Mouse (Mus musculus): ENCODE data around the gene Gm5868. TPM values are rescaled to one million over a fixed set of nuclear protein-coding genes. Genes with fewer than 3 reads are reported as not detected.
"Not testable (repeated sequence)": the region's sequence is repeated elsewhere in the genome, so short reads cannot be mapped to it uniquely, and the experiment has no call there.

The Gm5868 gene
- 0.29 and 0.42 TPM in 2 replicates for polyA plus RNA-seq (2015; fragmentation: Nextera tagmentation; extraction: Ambion mirVana)

DNA sequence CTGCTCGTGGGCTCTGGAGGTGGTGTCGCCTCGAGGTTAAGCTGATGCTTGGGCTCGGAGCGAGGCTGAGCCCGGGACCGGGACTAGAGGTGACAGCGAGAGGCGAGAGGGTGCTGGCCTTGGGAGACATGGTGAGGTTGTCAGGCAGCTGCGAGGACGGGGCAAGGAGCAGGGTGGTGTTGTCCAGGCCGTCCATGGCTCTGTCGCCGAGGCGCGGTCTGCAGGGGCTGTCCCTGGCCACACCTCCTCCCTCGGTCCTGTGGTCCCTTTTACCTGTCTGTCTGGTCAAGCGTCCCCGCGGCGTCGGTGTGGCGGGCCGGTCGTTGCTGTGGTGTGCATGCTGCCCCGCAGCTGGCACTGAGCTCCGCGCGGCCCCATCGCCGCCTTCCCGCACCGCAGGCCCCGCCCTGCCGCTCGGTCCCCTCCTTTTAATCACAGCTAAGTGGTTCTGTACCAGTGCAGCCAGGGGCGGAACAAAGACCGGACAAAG lies at the start of gene Gm5868:
Gene Gm5868 (minus strand): TSS at position 360 of the 490 bp plus-strand sequence.
- Histone ChIP-seq H3K4me2 (ENCODE audit: low read depth, low read length) (peak within 1 kb of the TSS; percentile 77), H3K9me3 (ENCODE audit: control insufficient read depth, low read length) (no peaks in the 10 kb centered on the region), H3K36me3 (ENCODE audit: control insufficient read depth, insufficient read depth, low read length) (no peaks in the 10 kb centered on the region), H3K27ac (ENCODE audit: low read length) (no peak within 1 kb of the TSS), H3K4me3 (ENCODE audit: low read length) (peak within 1 kb of the TSS; percentile 46), H3K4me1 (ENCODE audit: control insufficient read depth, insufficient read depth, low read length) (peaks cover 5% of the 10 kb centered on the region; the same call in 1 of the 2 replicates), H3K9ac (ENCODE audit: low read depth, low read length) (peak within 1 kb of the TSS; percentile 45), H3K27me3 (replicated peaks; ENCODE audit: control insufficient read depth, insufficient read depth, low read length) (peaks cover 6% of the 10 kb centered on the region; the same call in 1 of the 2 replicates)
- peak; percentile 69; the same call in 1 of the 2 replicates for ATAC-seq
- WGBS = 1% methylated on average over 38 of the region's 38 CpGs

DNA sequence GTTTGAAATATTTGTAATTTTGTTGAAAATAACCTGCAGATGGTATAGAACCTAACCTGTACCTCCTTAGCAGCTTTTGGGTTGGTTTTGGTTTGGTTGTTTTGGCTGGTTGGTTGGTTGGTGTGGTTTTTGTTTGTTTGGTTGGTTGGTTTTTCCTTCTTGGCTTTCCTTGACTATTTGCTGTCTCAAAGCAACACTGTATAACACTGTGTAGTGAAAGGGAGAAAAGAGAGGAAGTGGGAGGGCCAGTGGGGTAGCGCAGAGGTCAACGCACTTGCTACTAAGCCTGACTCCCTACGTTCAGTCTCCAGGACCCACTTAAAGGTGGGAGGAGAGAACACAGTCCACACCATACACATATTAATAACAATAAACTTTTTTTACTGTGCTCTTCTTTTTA lies 49.2 kb upstream of the Gm5868 start:
- Histone ChIP-seq H3K36me3 (ENCODE audit: control insufficient read depth, insufficient read depth, low read length) (no peaks in the 10 kb centered on the region), H3K27me3 (replicated peaks; ENCODE audit: control insufficient read depth, insufficient read depth, low read length) (no peaks in the 10 kb centered on the region), H3K27ac (ENCODE audit: low read length) (no peak overlapping the region), H3K4me3 (ENCODE audit: low read length) (no peak overlapping the region), H3K9ac (ENCODE audit: low read depth, low read length) (no peak overlapping the region), H3K9me3 (ENCODE audit: control insufficient read depth, low read length) (no peaks in the 10 kb centered on the region), H3K4me2 (ENCODE audit: low read depth, low read length) (no peak overlapping the region), H3K4me1 (ENCODE audit: control insufficient read depth, insufficient read depth, low read length) (no peaks in the 10 kb centered on the region)
- 85% methylated on average over 3 of the region's 3 CpGs for WGBS
- no peak for ATAC-seq

DNA sequence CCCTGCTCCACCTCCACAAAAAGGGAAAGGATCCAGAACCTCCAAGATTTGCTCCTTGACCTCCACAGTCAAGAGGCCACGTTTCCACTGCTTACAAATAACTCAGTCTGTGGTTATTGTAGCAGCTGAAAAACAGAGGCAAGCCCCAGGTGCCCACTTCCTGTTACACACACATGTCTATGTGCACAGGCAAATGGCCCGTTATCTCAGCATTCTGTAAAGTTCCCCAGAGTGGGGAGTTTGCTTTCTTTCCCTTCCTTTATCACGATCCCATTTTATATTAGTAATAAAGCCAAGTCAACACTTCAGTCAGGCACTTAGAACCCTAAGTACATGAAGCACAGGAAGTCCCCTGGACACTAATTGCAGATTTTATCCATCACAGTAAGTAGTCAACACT lies 48.8 kb upstream of the Gm5868 start:
- ATAC-seq = 0 out of 2 replicates have a peak, but pooled peaks have one; percentile 34
- H3K4me1 ChIP-seq (ENCODE audit: control insufficient read depth, insufficient read depth, low read length) = no peaks in the 10 kb centered on the region
- no peaks in the 10 kb centered on the region for H3K9me3 ChIP-seq (ENCODE audit: control insufficient read depth, low read length)
- no peak overlapping the region for H3K4me2 ChIP-seq (ENCODE audit: low read depth, low read length)
- no peak overlapping the region for H3K27ac ChIP-seq (ENCODE audit: low read length)
- H3K36me3 ChIP-seq (ENCODE audit: control insufficient read depth, insufficient read depth, low read length) = no peaks in the 10 kb centered on the region
- no peaks in the 10 kb centered on the region for H3K27me3 ChIP-seq (replicated peaks; ENCODE audit: control insufficient read depth, insufficient read depth, low read length)
- H3K4me3 ChIP-seq (ENCODE audit: low read length) = no peak overlapping the region
- H3K9ac ChIP-seq (ENCODE audit: low read depth, low read length) = no peak overlapping the region
- WGBS = 40% methylated on average over 3 of the region's 3 CpGs

DNA sequence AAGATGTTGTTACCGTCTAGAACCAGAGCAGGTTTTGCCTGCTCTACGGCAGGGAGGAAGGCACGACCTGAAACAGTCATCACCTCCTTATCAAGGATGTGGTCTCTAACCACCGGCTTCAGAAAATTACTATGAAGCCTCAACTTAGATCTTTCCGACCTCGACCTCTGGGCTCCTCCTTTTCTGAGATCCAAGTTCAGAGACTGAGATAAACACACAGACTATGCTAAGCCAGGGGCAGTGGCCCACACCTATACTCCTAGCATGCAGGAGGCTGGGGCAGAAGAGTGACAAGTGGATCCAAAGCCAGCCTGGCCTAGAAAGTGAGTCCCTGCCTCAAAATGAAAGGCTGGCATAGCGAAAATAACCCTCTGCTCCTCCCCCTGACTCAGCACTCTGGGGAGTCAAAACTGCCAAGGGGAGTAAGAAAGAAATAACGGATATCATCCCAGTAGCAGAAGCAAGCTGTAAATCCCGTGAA lies 47.5 kb upstream of the Gm5868 start:
- Histone ChIP-seq H3K4me2 (ENCODE audit: low read depth, low read length) (no peak overlapping the region), H3K9me3 (ENCODE audit: control insufficient read depth, low read length) (no peaks in the 10 kb centered on the region), H3K4me3 (ENCODE audit: low read length) (no peak overlapping the region), H3K27ac (ENCODE audit: low read length) (no peak overlapping the region), H3K27me3 (replicated peaks; ENCODE audit: control insufficient read depth, insufficient read depth, low read length) (no peaks in the 10 kb centered on the region), H3K4me1 (ENCODE audit: control insufficient read depth, insufficient read depth, low read length) (no peaks in the 10 kb centered on the region), H3K9ac (ENCODE audit: low read depth, low read length) (no peak overlapping the region), H3K36me3 (ENCODE audit: control insufficient read depth, insufficient read depth, low read length) (no peaks in the 10 kb centered on the region)
- ATAC-seq = no peak
- WGBS = 83% methylated on average over 9 of the region's 9 CpGs

DNA sequence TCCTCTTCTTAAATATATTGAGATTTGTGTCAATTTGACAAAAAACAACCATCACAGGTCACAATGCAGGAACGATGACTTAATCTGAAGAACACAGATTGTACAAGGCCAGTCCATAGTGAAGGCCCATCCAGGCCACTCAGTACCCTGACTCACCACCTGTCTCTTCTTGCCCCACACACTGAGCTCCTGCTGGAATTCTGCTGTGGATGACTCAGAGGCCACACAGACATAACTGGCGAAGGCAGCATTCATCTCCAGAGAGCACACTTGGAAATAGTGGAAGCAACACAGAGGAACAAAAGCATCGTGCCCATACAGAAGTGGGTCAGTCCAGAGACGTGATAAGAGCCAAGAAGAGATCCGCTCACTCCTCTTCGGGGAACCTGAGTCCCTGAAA lies 42.7 kb upstream of the Gm5868 start:
- H3K9me3 ChIP-seq (ENCODE audit: control insufficient read depth, low read length) = no peaks in the 10 kb centered on the region
- H3K9ac ChIP-seq (ENCODE audit: low read depth, low read length) = no peak overlapping the region
- H3K4me2 ChIP-seq (ENCODE audit: low read depth, low read length) = no peak overlapping the region
- H3K27ac ChIP-seq (ENCODE audit: low read length) = no peak overlapping the region
- no peak overlapping the region for H3K4me3 ChIP-seq (ENCODE audit: low read length)
- H3K27me3 ChIP-seq (replicated peaks; ENCODE audit: control insufficient read depth, insufficient read depth, low read length) = no peaks in the 10 kb centered on the region
- no peak for ATAC-seq
- 92% methylated on average over 6 of the region's 6 CpGs for WGBS
- H3K36me3 ChIP-seq (ENCODE audit: control insufficient read depth, insufficient read depth, low read length) = no peaks in the 10 kb centered on the region
- no peaks in the 10 kb centered on the region for H3K4me1 ChIP-seq (ENCODE audit: control insufficient read depth, insufficient read depth, low read length)

DNA sequence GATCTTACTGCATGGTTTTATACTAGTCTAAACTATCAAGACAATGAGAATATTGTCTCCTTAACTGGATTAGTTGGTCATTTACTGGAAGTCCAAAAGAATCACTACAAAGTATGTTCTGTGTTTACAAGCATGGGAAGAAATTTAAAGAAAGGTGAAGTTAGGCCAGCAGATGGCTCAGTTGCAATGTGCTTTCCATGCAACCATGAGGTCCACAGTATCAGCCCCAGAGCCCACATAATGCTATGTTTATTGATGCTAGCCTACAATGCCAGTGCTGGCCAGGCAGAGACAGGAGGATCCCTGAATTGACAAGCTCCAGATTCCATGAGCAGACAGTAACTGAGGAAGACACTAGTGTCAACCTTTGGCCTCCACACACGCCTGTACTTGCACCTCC lies 33.7 kb upstream of the Gm5868 start:
- H3K9me3 ChIP-seq (ENCODE audit: control insufficient read depth, low read length) = no peaks in the 10 kb centered on the region
- no peak overlapping the region for H3K4me2 ChIP-seq (ENCODE audit: low read depth, low read length)
- H3K4me1 ChIP-seq (ENCODE audit: control insufficient read depth, insufficient read depth, low read length) = no peaks in the 10 kb centered on the region
- no peaks in the 10 kb centered on the region for H3K36me3 ChIP-seq (ENCODE audit: control insufficient read depth, insufficient read depth, low read length)
- H3K9ac ChIP-seq (ENCODE audit: low read depth, low read length) = no peak overlapping the region
- ATAC-seq = no peak
- H3K4me3 ChIP-seq (ENCODE audit: low read length) = no peak overlapping the region
- no peak overlapping the region for H3K27ac ChIP-seq (ENCODE audit: low read length)
- 96% methylated on average over 1 of the region's 1 CpGs for WGBS
- H3K27me3 ChIP-seq (replicated peaks; ENCODE audit: control insufficient read depth, insufficient read depth, low read length) = no peaks in the 10 kb centered on the region

DNA sequence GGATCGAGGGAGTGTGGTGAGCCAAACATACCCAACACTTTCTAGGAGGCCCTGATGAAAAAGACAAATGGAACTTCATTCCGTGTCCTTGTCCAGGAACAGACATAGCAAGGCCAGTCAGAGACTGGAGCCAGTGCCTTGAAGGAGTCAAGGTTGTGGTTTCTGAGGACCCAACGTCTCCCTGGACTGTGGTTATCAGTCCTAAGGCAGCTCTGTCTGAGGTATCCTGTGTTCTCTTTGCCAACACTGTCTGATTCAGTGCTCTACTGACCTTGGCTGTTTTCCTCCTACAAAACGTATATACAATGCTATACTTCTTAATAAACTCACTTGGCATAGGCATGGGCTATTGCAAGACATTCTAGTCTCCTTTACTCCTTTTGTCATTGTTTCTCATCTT lies 30.1 kb upstream of the Gm5868 start:
- Histone ChIP-seq H3K27me3 (replicated peaks; ENCODE audit: control insufficient read depth, insufficient read depth, low read length) (no peaks in the 10 kb centered on the region), H3K9ac (ENCODE audit: low read depth, low read length) (no peak overlapping the region), H3K36me3 (ENCODE audit: control insufficient read depth, insufficient read depth, low read length) (no peaks in the 10 kb centered on the region), H3K4me2 (ENCODE audit: low read depth, low read length) (no peak overlapping the region), H3K9me3 (ENCODE audit: control insufficient read depth, low read length) (no peaks in the 10 kb centered on the region), H3K4me3 (ENCODE audit: low read length) (no peak overlapping the region), H3K4me1 (ENCODE audit: control insufficient read depth, insufficient read depth, low read length) (no peaks in the 10 kb centered on the region), H3K27ac (ENCODE audit: low read length) (no peak overlapping the region)
- WGBS = 87% methylated on average over 4 of the region's 4 CpGs
- ATAC-seq = no peak

DNA sequence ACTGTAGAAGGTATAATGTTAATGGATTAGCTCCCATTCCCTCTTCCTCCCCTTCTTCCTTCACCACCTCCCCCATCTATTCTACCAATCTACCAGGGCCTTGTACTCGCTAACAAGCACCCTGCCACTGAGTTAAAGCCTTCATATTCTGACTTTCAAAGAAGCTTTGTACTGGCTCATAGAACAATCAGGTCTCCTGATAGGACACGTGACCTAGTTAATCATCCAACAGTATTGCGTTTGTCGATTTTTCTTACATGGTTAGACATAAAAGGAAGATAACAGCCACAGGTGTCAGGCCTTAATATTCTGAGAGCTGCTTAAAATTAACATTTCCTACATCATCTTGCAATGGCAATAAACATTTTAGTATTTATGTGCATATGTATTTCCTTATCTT lies 15.8 kb upstream of the Gm5868 start:
- Histone ChIP-seq H3K27ac (ENCODE audit: low read length) (no peak overlapping the region), H3K9me3 (ENCODE audit: control insufficient read depth, low read length) (no peaks in the 10 kb centered on the region), H3K36me3 (ENCODE audit: control insufficient read depth, insufficient read depth, low read length) (no peaks in the 10 kb centered on the region), H3K4me1 (ENCODE audit: control insufficient read depth, insufficient read depth, low read length) (no peaks in the 10 kb centered on the region), H3K9ac (ENCODE audit: low read depth, low read length) (no peak overlapping the region), H3K27me3 (replicated peaks; ENCODE audit: control insufficient read depth, insufficient read depth, low read length) (no peaks in the 10 kb centered on the region), H3K4me3 (ENCODE audit: low read length) (no peak overlapping the region), H3K4me2 (ENCODE audit: low read depth, low read length) (no peak overlapping the region)
- ATAC-seq = peak; percentile 69
- WGBS = 65% methylated on average over 4 of the region's 4 CpGs

DNA sequence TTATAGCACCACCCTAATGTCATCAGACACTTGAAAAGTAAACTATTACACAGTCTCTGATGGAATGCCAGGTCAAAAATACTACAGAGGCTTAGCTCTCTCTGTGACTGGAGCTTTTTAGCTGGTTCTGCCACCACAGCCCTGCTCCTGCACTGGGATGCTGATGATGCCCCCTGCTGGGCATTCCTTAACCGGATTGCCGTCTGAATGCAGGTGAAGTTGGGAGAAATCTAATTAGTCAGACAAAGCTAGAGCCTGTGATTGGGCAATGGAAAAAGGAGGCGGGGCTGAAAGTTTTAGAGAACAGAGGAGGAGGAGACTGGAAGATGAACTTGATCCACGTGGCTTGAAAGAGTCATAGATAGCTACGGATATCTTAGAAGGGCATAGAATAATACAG lies 13.7 kb upstream of the Gm5868 start:
- ATAC-seq = peak; percentile 61
- 23% methylated on average over 5 of the region's 5 CpGs for WGBS

DNA sequence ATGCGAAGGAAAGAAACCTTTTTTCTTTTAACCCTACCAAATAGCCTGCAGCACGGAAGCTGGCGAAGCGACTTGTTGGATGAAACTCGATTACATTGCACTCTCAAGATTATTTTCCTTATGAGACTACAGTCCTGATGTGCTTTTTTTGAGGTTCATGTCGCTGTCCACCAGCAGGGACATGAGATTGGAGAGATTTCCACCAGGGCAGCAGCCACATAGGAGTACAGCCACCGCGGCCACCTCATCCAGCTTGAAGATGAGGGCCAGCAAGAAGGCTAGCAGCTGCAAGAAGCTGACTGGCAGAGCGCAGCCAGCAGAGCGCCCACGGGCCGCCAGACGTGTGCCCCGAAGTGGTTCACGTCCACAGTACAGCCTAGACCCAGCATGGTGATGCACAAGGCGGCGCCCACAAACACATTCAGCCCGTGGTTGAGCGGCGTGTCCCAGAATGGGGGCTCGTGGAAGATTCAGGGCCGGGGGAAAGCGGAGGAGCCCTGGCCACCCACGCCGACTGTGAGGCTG lies 622 bp downstream of the Gm5868 start:
- 0 out of 2 replicates have a peak, but pooled peaks have one; percentile 16 for ATAC-seq
- H3K27me3 ChIP-seq (replicated peaks; ENCODE audit: control insufficient read depth, insufficient read depth, low read length); H3K27ac ChIP-seq (ENCODE audit: low read length); H3K4me1 ChIP-seq (ENCODE audit: control insufficient read depth, insufficient read depth, low read length); H3K36me3 ChIP-seq (ENCODE audit: control insufficient read depth, insufficient read depth, low read length); H3K9me3 ChIP-seq (ENCODE audit: control insufficient read depth, low read length): not testable (repeated sequence)
- H3K4me2 ChIP-seq (ENCODE audit: low read depth, low read length) = peak overlapping the region; percentile 77
- H3K4me3 ChIP-seq (ENCODE audit: low read length) = peak overlapping the region; percentile 46
- H3K9ac ChIP-seq (ENCODE audit: low read depth, low read length) = peak overlapping the region; percentile 45; the same call in 1 of the 2 replicates
- 47% methylated on average over 25 of the region's 25 CpGs for WGBS

More for the DNA sequence above, 13.7 kb upstream of the Gm5868 start:
- H3K4me3 ChIP-seq (ENCODE audit: low read length) = no peak overlapping the region
- H3K36me3 ChIP-seq (ENCODE audit: control insufficient read depth, insufficient read depth, low read length) = no peaks in the 10 kb centered on the region
- H3K27ac ChIP-seq (ENCODE audit: low read length) = no peak overlapping the region
- no peak overlapping the region for H3K9ac ChIP-seq (ENCODE audit: low read depth, low read length)
- no peaks in the 10 kb centered on the region for H3K9me3 ChIP-seq (ENCODE audit: control insufficient read depth, low read length)
- no peak overlapping the region for H3K4me2 ChIP-seq (ENCODE audit: low read depth, low read length)
- no peaks in the 10 kb centered on the region for H3K4me1 ChIP-seq (ENCODE audit: control insufficient read depth, insufficient read depth, low read length)
- H3K27me3 ChIP-seq (replicated peaks; ENCODE audit: control insufficient read depth, insufficient read depth, low read length) = no peaks in the 10 kb centered on the region

Measured in intestine, embryonic 16.5 days (tissue).